Comparison of ENCODE assay signal across 8 mouse cellular contexts in the genomic region with DNA sequence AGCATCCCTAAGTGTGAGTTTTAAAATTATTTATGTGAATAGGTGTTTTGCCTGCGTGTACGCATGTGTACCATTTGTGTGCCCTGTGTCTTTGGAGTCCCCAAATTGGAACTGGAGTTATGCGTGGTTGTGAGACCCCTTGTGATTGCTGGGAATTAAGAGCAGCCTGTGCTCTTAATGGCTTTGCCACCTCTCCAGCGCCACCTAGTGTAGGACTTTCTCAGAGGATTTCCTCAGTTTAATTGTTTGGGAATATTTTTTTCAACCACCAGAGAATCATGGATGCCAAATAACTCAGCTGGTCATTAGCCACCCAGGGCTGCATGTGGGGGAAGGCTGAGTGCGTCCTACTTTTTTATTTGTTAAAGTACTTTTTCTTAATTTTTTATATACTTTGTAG.
DNase-seq lines count a peak whose midpoint lies in the region; ATAC-seq and TF ChIP-seq lines count a peak whose summit lies in the region.
"Had no signal": no experiment of that assay in that cellular context is flagged by ENCODE, and none has a peak within 500 bp of the region (broad histone marks: within the 10 kb centered on the region; RNA-seq: fewer than 3 reads in every experiment).

No protein-coding gene starts in this region.

- TF ChIP-seq CTCF in MEL (IDR thresholded peaks at IDR 0.05 in 2 of 3, conservative IDR thresholded peaks at IDR 0.05 in 1 of 3; ENCODE audit: control insufficient read depth in 1 of 3, insufficient read depth in 1 of 3, low read depth in 2 of 3, low read length in 3 of 3, poor library complexity in 1 of 3, severe bottlenecking in 1 of 3): no peak; a peak in 1 of 6 replicates

- no peak overlapping the region for H3K27ac ChIP-seq in midbrain, embryonic 10.5 days (replicated peaks)
- H3K27ac ChIP-seq in midbrain, embryonic 13.5 days: no peak overlapping the region
- no peak overlapping the region for H3K27ac ChIP-seq in MEL (ENCODE audit: control insufficient read depth, low read depth, low read length)
- H3K27ac ChIP-seq in embryonic facial prominence, embryonic 10.5 days (replicated peaks): no peak overlapping the region

- 53% methylated on average over 5 of the region's 5 CpGs for WGBS in midbrain, embryonic 10.5 days
- 50% methylated on average over 5 of the region's 5 CpGs for WGBS in midbrain, embryonic 13.5 days
- WGBS in embryonic facial prominence, embryonic 10.5 days: 48% methylated on average over 5 of the region's 5 CpGs

- peak; percentile 45 for DNase-seq in midbrain, embryonic 10.5 days (ENCODE audit: low spot score)
- peak; percentile 5 for DNase-seq in MEL (ENCODE audit: low read depth, low spot score)
- DNase-seq in adrenal gland, postnatal 25 days: peak; percentile 37
- DNase-seq in embryonic facial prominence, embryonic 10.5 days (ENCODE audit: low spot score): peak; percentile 58
- peak; percentile 80 to 84 for DNase-seq in layer of hippocampus, postnatal 10 days (ENCODE audit: low spot score in 2 of 2)
- DNase-seq in retina, embryonic 14.5 days (ENCODE audit: low spot score): peak; percentile 88

- H3K79me2 ChIP-seq in MEL (ENCODE audit: control insufficient read depth, insufficient read depth, low read length, poor library complexity): no peaks in the 10 kb centered on the region

- ATAC-seq in midbrain, embryonic 13.5 days: no peak

- TF ChIP-seq POLR2A in MEL (IDR thresholded peaks at IDR 0.05; ENCODE audit: control insufficient read depth in 1 of 2, insufficient read depth in 1 of 2, low read depth in 1 of 2, low read length in 2 of 2, poor library complexity in 1 of 2): no peak

- no peak overlapping the region for H3K4me2 ChIP-seq in midbrain, embryonic 13.5 days (replicated peaks)

- H3K27me3 ChIP-seq in midbrain, embryonic 10.5 days (ENCODE audit: low read depth, poor library complexity, severe bottlenecking): no peaks in the 10 kb centered on the region
- H3K27me3 ChIP-seq in midbrain, embryonic 13.5 days: no peaks in the 10 kb centered on the region
- no peaks in the 10 kb centered on the region for H3K27me3 ChIP-seq in MEL (ENCODE audit: control insufficient read depth in 1 of 2, insufficient read depth in 2 of 2, low read length in 2 of 2)
- no peaks in the 10 kb centered on the region for H3K27me3 ChIP-seq in embryonic facial prominence, embryonic 10.5 days (replicated peaks; ENCODE audit: low read depth, poor library complexity, severe bottlenecking)

- TF ChIP-seq RAD21 in MEL (IDR thresholded peaks at IDR 0.05; ENCODE audit: low read depth, low read length): no peak; the same call in 1 of the 2 replicates

- TF ChIP-seq EP300 in MEL (IDR thresholded peaks at IDR 0.05; ENCODE audit: low read depth in 1 of 2, low read length in 2 of 2): no peak

- H3K4me1 ChIP-seq in midbrain, embryonic 10.5 days: peaks cover 40% of the 10 kb centered on the region
- H3K4me1 ChIP-seq in midbrain, embryonic 13.5 days (replicated peaks): peaks cover 23% of the 10 kb centered on the region
- H3K4me1 ChIP-seq in MEL (ENCODE audit: control insufficient read depth in 1 of 2, insufficient read depth in 2 of 2, low read length in 2 of 2): no peaks in the 10 kb centered on the region
- peaks cover 41% of the 10 kb centered on the region for H3K4me1 ChIP-seq in embryonic facial prominence, embryonic 10.5 days
- H3K4me1 ChIP-seq: megakaryocyte, embryonic 14.5 days had no signal

- H3K36me3 ChIP-seq in midbrain, embryonic 10.5 days: no peaks in the 10 kb centered on the region
- H3K36me3 ChIP-seq in midbrain, embryonic 13.5 days: no peaks in the 10 kb centered on the region
- no peaks in the 10 kb centered on the region for H3K36me3 ChIP-seq in MEL (ENCODE audit: control insufficient read depth in 1 of 2, insufficient read depth in 2 of 2, low read length in 2 of 2)
- H3K36me3 ChIP-seq in embryonic facial prominence, embryonic 10.5 days (replicated peaks): no peaks in the 10 kb centered on the region

- H3K9me3 ChIP-seq in midbrain, embryonic 10.5 days (replicated peaks): no peaks in the 10 kb centered on the region
- no peaks in the 10 kb centered on the region for H3K9me3 ChIP-seq in midbrain, embryonic 13.5 days
- H3K9me3 ChIP-seq in MEL (replicated peaks; ENCODE audit: insufficient read depth, low read length): no peaks in the 10 kb centered on the region
- H3K9me3 ChIP-seq in embryonic facial prominence, embryonic 10.5 days: no peaks in the 10 kb centered on the region

- no peak overlapping the region for H3K4me3 ChIP-seq in midbrain, embryonic 10.5 days
- no peak overlapping the region for H3K4me3 ChIP-seq in midbrain, embryonic 13.5 days (replicated peaks)
- H3K4me3 ChIP-seq in MEL (ENCODE audit: control insufficient read depth in 1 of 2, insufficient read depth in 1 of 2, low read depth in 2 of 2, low read length in 2 of 2): no peak overlapping the region
- no peak overlapping the region for H3K4me3 ChIP-seq in embryonic facial prominence, embryonic 10.5 days
- H3K4me3 ChIP-seq: megakaryocyte, embryonic 14.5 days had no signal

- no peak overlapping the region for H3K9ac ChIP-seq in midbrain, embryonic 13.5 days (replicated peaks)
- H3K9ac ChIP-seq in MEL (ENCODE audit: control insufficient read depth, low read depth, low read length, poor library complexity, severe bottlenecking): no peak overlapping the region

TF ChIP-seq in MEL, 35 proteins besides CTCF, POLR2A, EP300 and RAD21:
- TF ChIP-seq KAT2A (conservative IDR thresholded peaks at IDR 0.05; ENCODE audit: low read depth, low read length) (no peak), ZKSCAN1 (IDR thresholded peaks at IDR 0.05; ENCODE audit: low read depth, low read length) (no peak), UBTF (IDR thresholded peaks at IDR 0.05; ENCODE audit: borderline replicate concordance, insufficient read depth, low read depth, low read length) (no peak), MAFK (IDR thresholded peaks at IDR 0.05; ENCODE audit: borderline replicate concordance, low read depth, low read length) (no peak), SMC3 (IDR thresholded peaks at IDR 0.05; ENCODE audit: low read depth, low read length) (no peak), CHD2 (IDR thresholded peaks at IDR 0.05; ENCODE audit: low read length) (no peak), BHLHE40 (IDR thresholded peaks at IDR 0.05; ENCODE audit: borderline replicate concordance, low read depth, low read length) (no peak), ELF1 (IDR thresholded peaks at IDR 0.05; ENCODE audit: low read depth, low read length) (no peak), USF2 (IDR thresholded peaks at IDR 0.05; ENCODE audit: borderline replicate concordance in 1 of 2, insufficient read depth in 1 of 2, low read depth in 1 of 2, low read length in 2 of 2) (no peak), GATA1 (IDR thresholded peaks at IDR 0.05; ENCODE audit: low read depth, low read length) (no peak), GABPA (IDR thresholded peaks at IDR 0.05; ENCODE audit: low read depth, low read length) (no peak), MYB (IDR thresholded peaks at IDR 0.05; ENCODE audit: low read depth, low read length) (no peak), POLR2AphosphoS5 (IDR thresholded peaks at IDR 0.05; ENCODE audit: borderline replicate concordance, low read depth, low read length) (no peak), NELFE (IDR thresholded peaks at IDR 0.05; ENCODE audit: low read depth, low read length) (no peak), USF1 (IDR thresholded peaks at IDR 0.05; ENCODE audit: low read depth, low read length) (no peak), NRF1 (IDR thresholded peaks at IDR 0.05; ENCODE audit: insufficient read depth, low read depth, low read length, poor library complexity, severe bottlenecking) (no peak), MAX (IDR thresholded peaks at IDR 0.05; ENCODE audit: low read length) (no peak), ZNF384 (IDR thresholded peaks at IDR 0.05; ENCODE audit: low read depth, low read length) (no peak), ZMIZ1 (IDR thresholded peaks at IDR 0.05; ENCODE audit: low read depth, low read length) (no peak)

Comparison
In these comparisons a context has a peak if more than half of its experiments do, and no peak if none do; other contexts are left out.
1. DNase-seq: peak in every context shown above with its lines; median percentile 88 in retina, embryonic 14.5 days; 82 in layer of hippocampus, postnatal 10 days; 58 in embryonic facial prominence, embryonic 10.5 days; 45 in midbrain, embryonic 10.5 days; 37 in adrenal gland, postnatal 25 days; 5 in MEL.